Mouse (Mus musculus): ENCODE measurements around the gene Brix1. TPM values are rescaled to one million over a fixed set of nuclear protein-coding genes. Genes with fewer than 3 reads are reported as not detected.

Brix1 gene
- total RNA-seq, 2 experiments from 2014 or later, result 53.0 to 55.1 TPM

- no peak for DNase-seq
These were observed 24.8 kb downstream of the Brix1 start for GRCm38 (mm10) chr15:10460986-10461385.

GRCm38 (mm10) chr15:10447102-10447501 lies 38.6 kb downstream of the Brix1 start:
- peak; percentile 37 to 42 for DNase-seq

GRCm38 (mm10) chr15:10442275-10442674 lies 43.5 kb downstream of the Brix1 start:
- DNase-seq, result no peak

GRCm38 (mm10) chr15:10441493-10441892 lies 44.3 kb downstream of the Brix1 start:
- DNase-seq, result no peak

- peak; percentile 51 to 60 for DNase-seq
These were observed 45.8 kb downstream of the Brix1 start for GRCm38 (mm10) chr15:10439963-10440362.

GRCm38 (mm10) chr15:10436893-10437292 lies 48.9 kb downstream of the Brix1 start:
- no peak for DNase-seq

GRCm38 (mm10) chr15:10426545-10427266 lies 59.0 kb downstream of the Brix1 start:
- DNase-seq, result no peak

- DNase-seq, result no peak
These were observed 59.6 kb downstream of the Brix1 start for GRCm38 (mm10) chr15:10426124-10426523.

Other genes starting within 250 kb of the Brix1 start
- not detected for gene Gm21973, start 160.6 kb downstream of the Brix1 start, total RNA-seq (2021)
- 1 to 10 TPM; 1.5 to 3.6 TPM for gene Agxt2, start 127.4 kb downstream of the Brix1 start, total RNA-seq (2021)
- 10 to 100 TPM; 39.6 to 46.3 TPM for gene Dnajc21, start 15.4 kb downstream of the Brix1 start, total RNA-seq (2021)
- 10 to 100 TPM; 14.5 to 14.9 TPM for gene Rad1, start 71 bp upstream of the Brix1 start, total RNA-seq (2021)
- gene Ttc23l, start 72.7 kb upstream of the Brix1 start, total RNA-seq (2021), result not detected
- 10 to 100 TPM; 25.9 to 32.3 TPM for gene Rai14, start 228.7 kb upstream of the Brix1 start, total RNA-seq (2021)